Mouse (Mus musculus): ENCODE results near the gene Vwa7.
A peak's percentile ranks its signal among the peaks of the same experiment; 100 is the strongest.

DNA sequence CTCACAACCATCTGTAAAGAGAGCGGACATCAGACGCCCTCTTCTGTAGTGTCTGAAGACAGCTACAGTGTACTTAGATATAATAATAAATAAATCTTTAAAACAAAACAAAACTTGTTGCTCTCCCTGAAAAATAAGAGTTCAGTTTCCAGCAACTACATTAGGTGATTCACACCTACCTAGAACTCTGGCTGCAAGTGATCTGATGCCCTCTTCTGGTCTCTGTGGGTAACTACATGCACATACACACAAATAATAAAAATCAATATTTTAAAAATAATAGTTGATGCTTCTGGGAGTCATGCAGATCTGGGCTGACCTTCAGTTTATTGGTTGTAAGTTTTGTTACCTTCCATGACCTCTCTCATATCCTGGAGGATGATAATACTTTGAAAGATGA is 32.2 kb upstream of the Vwa7 start:
- no peak for TF ChIP-seq POLR2A (IDR thresholded peaks at IDR 0.05; ENCODE audit: insufficient read depth, low read depth, low read length)
- peak; percentile 93 for TF ChIP-seq CTCF (IDR thresholded peaks at IDR 0.05)

All from heart, adult 2 months (tissue).